Mouse (Mus musculus) CH12.LX (cell line): ENCODE data around the gene Chd4. TPM values are rescaled to one million over a fixed set of nuclear protein-coding genes. Genes with fewer than 3 reads are reported as not detected.

Experiments
- DNase-seq: peaks from one replicate; pipeline ENCODE4 v3.0.0-alpha.2; 2013; ENCODE audit errors: extremely low read depth
- H3K27ac ChIP-seq: 2 replicates; pipeline ENCODE4 v1.5.1; 2012; ENCODE audit warnings: low read depth, mild to moderate bottlenecking, control low read depth, moderate library complexity; ENCODE audit not compliant: insufficient read depth
- H3K27me3 ChIP-seq: replicated peaks from 2 replicates; pipeline ENCODE3; 2012; ENCODE audit warnings: inconsistent platforms
- H3K36me3 ChIP-seq, 2 experiments: replicated peaks in 1 of 2; 2 replicates each; pipeline versions ENCODE3 to v1.6.1; 2012; ENCODE audit warnings: inconsistent platforms in 1 of 2, low read length in 1 of 2, mild to moderate bottlenecking in 1 of 2, mixed read lengths in 1 of 2, moderate library complexity in 1 of 2; ENCODE audit not compliant: control insufficient read depth in 1 of 2, insufficient read depth in 1 of 2
- H3K4me1 ChIP-seq, 2 experiments: 2 replicates each; pipeline ENCODE4 v1.6.1; 2012; ENCODE audit warnings: inconsistent platforms in 1 of 2, moderate library complexity in 1 of 2; ENCODE audit not compliant: insufficient read depth in 2 of 2, control insufficient read depth in 1 of 2
- H3K4me2 ChIP-seq: 2 replicates; pipeline ENCODE4 v1.6.1; 2012; ENCODE audit warnings: low read depth, mild to moderate bottlenecking, control low read depth; ENCODE audit not compliant: poor library complexity, insufficient read depth, severe bottlenecking
- H3K4me3 ChIP-seq, 3 experiments: fragments of 150-350 bp in 1 of 3; sonication (generic) in 1 of 3; replicated peaks in 1 of 3; 2 replicates each; pipeline versions ENCODE3 to v1.5.1; 2011 to 2012; ENCODE audit warnings: low read depth in 2 of 3, low read length in 2 of 3, mild to moderate bottlenecking in 2 of 3, moderate library complexity in 2 of 3, control low read depth in 1 of 3, improper control_type of control experiment in 1 of 3, inconsistent platforms in 1 of 3, mixed read lengths in 1 of 3; ENCODE audit not compliant: poor library complexity in 1 of 3
- H3K79me2 ChIP-seq: replicated peaks from 2 replicates; pipeline ENCODE4 v1.6.1; 2012; ENCODE audit warnings: mild to moderate bottlenecking, moderate library complexity; ENCODE audit not compliant: control insufficient read depth, poor library complexity, insufficient read depth, severe bottlenecking; ENCODE audit errors: extremely low read depth
- H3K9ac ChIP-seq: 2 replicates; pipeline ENCODE4 v1.6.1; 2012; ENCODE audit warnings: low read depth, mild to moderate bottlenecking, control low read depth, moderate library complexity; ENCODE audit not compliant: insufficient read depth
- H3K9me3 ChIP-seq: replicated peaks from 2 replicates; pipeline ENCODE3; 2012; ENCODE audit warnings: low read length, inconsistent platforms, mixed read lengths
- BHLHE40 ChIP-seq: IDR thresholded peaks from 2 replicates; pipeline ENCODE4 v1.6.1; 2011; ENCODE audit warnings: mild to moderate bottlenecking, low read depth, low read length, improper control_type of control experiment
- MAX ChIP-seq: IDR thresholded peaks from 2 replicates; pipeline ENCODE4 v1.6.1; 2011; ENCODE audit warnings: low read length, improper control_type of control experiment
- MXI1 ChIP-seq: IDR thresholded peaks from 2 replicates; pipeline ENCODE4 v1.6.1; 2011; ENCODE audit warnings: mild to moderate bottlenecking, low read depth, low read length, improper control_type of control experiment
- NRF1 ChIP-seq: IDR thresholded peaks from 2 replicates; pipeline ENCODE4 v1.6.1; 2014; ENCODE audit warnings: low read depth, mild to moderate bottlenecking, inconsistent platforms, low read length, improper control_type of control experiment, moderate library complexity
- PAX5 ChIP-seq: IDR thresholded peaks from 2 replicates; pipeline ENCODE4 v1.6.1; 2012; ENCODE audit warnings: low read length, inconsistent platforms, mixed read lengths
- RCOR1 ChIP-seq: conservative IDR thresholded peaks from 2 replicates; pipeline ENCODE4 v1.6.1; 2012; ENCODE audit warnings: low read depth, mild to moderate bottlenecking, inconsistent platforms, low read length, improper control_type of control experiment
- SIN3A ChIP-seq: IDR thresholded peaks from 2 replicates; pipeline ENCODE4 v1.6.1; 2012; ENCODE audit warnings: low read length, improper control_type of control experiment, inconsistent platforms
- TBP ChIP-seq: conservative IDR thresholded peaks from 2 replicates; pipeline ENCODE4 v1.6.1; 2011; ENCODE audit warnings: low read depth, low read length, improper control_type of control experiment
- USF2 ChIP-seq: conservative IDR thresholded peaks from 2 replicates; pipeline ENCODE4 v1.6.1; 2011; ENCODE audit warnings: low read depth, low read length, improper control_type of control experiment
- ZC3H11A ChIP-seq: IDR thresholded peaks from 2 replicates; pipeline ENCODE4 v1.6.1; 2012; ENCODE audit warnings: low read depth, mild to moderate bottlenecking, inconsistent platforms, low read length, improper control_type of control experiment
- ZNF384 ChIP-seq: IDR thresholded peaks from 2 replicates; pipeline ENCODE4 v1.6.1; 2012; ENCODE audit warnings: low read depth, low read length, improper control_type of control experiment, inconsistent platforms
- dilution Hi-C: fragments of 300-500 bp; cut with MboI; formaldehyde crosslinking; loops from 2 replicates; pipeline ENCODE4 v1.14.3; 2020; ENCODE audit warnings: low sequenced_read_pairs; ENCODE audit not compliant: extremely low pct_unique_long_range_greater_than_20kb, extremely low pct_ligation_motif_present
- in situ Hi-C: fragments of 300-500 bp; cut with MboI; formaldehyde crosslinking; loops from 3 replicates; pipeline ENCODE4 v1.14.3; 2019; ENCODE audit warnings: low sequenced_read_pairs, low pct_ligation_motif_present, low pct_unique_long_range_greater_than_20kb, mixed read lengths
- polyA plus RNA-seq: library from polyadenylated mRNA; unstranded; fragments of >175 nt; gene quantifications from 2 replicates; pipeline ENCODE4 v1.2.1, GENCODE M21; 2012; ENCODE audit warnings: low read depth; ENCODE audit not compliant: insufficient read length
- total RNA-seq, 2 experiments: library from RNA; depleted of rRNA; stranded (reverse); fragments of 300-350 nt in 1 of 2; fragments of >200 nt in 1 of 2; gene quantifications; 2 replicates each; pipeline ENCODE4 v1.2.3; 2012 to 2014

The Chd4 gene
- total and polyA plus RNA-seq, 3 experiments = 72.7 to 200 (median 165) TPM

GRCm38 (mm10) chr6:125087937-125088336 is 7.8 kb upstream of the Chd4 start:
- Histone ChIP-seq H3K9ac (no peak overlapping the region), H3K79me2 (no peaks in the 10 kb centered on the region)
- in situ Hi-C loops = no loop called here

DNA sequence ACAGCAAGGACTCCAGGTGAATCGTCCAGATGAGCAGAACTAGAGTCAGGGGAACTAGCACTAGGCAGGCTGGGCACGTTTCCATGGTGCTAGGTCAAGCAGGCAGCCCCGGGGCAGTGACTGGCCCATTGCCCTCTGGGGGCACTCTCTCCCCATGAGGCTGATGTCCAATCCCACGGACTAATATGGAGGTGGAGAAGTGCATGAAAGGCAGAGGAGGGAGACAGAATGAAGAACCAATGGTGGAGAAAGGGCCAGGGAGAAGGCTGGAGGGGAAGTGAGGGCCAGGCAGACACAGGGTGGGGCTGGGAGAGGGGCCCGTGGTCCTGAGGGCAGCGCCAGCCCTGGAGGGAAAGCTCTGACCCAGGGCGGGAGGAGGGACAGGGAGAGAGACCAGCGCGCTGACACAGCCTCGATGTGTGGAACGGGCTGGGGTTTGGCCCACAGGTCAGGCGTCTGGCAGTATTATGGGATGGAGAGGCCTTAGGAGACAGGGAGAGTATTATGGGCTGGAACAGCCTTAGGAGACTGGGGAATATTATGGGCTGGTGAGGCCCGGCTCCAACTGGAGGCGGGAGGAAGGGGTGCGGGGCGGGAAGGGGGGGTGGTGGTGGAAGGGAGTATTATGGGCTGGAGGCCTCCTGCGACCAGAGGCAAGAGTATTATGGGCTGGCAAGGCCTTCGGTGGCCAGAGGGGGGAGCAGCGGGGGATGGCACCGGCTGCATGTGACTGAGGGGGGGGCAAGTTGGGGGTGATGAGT is 7.0 kb upstream of the Chd4 start:
- Histone ChIP-seq H3K4me2 (no peak overlapping the region), H3K4me1 (peaks cover 6 to 18% of the 10 kb centered on the region in 2 experiments), H3K27ac (no peak overlapping the region), H3K79me2 (no peaks in the 10 kb centered on the region), H3K4me3 (no peak overlapping the region), H3K27me3 (no peaks in the 10 kb centered on the region), H3K36me3 (peaks cover 0 to 14% of the 10 kb centered on the region in 2 experiments), H3K9ac (no peak overlapping the region), H3K9me3 (no peaks in the 10 kb centered on the region)
- no peak for DNase-seq
- in situ Hi-C loops = no loop called here
- no peak for TF ChIP-seq MAX
- TF ChIP-seq RCOR1 = no peak
- no peak for TF ChIP-seq NRF1
- TF ChIP-seq TBP = no peak
- dilution Hi-C loops = no loop called here

More at GRCm38 (mm10) chr6:125087937-125088336, 7.8 kb upstream of the Chd4 start:
- Histone ChIP-seq H3K9me3 (no peaks in the 10 kb centered on the region), H3K4me2 (no peak overlapping the region), H3K27me3 (no peaks in the 10 kb centered on the region), H3K4me1 (peaks cover 6 to 18% of the 10 kb centered on the region in 2 experiments), H3K27ac (no peak overlapping the region), H3K4me3 (no peak overlapping the region)
- dilution Hi-C loops = no loop called here
- DNase-seq = no peak
- TF ChIP-seq NRF1 (no peak), PAX5 (no peak), TBP (no peak), ZC3H11A (no peak), MXI1 (no peak), ZNF384 (no peak), SIN3A (no peak), BHLHE40 (no peak), USF2 (no peak)
- TF ChIP-seq, all 38 proteins: peak for 0
- peaks cover under 1 to 22% of the 10 kb centered on the region in 2 experiments for H3K36me3 ChIP-seq
